Mouse (Mus musculus) heart, postnatal 0 days (tissue): ENCODE results near the gene Pik3r6.
A peak's percentile ranks its signal among the peaks of the same experiment; 100 is the strongest.

Experiments
- CTCF ChIP-seq: IDR thresholded peaks from 2 replicates; pipeline ENCODE4 v1.5.1; 2016; ENCODE audit warnings: antibody characterized with exemption, control low read depth, low read depth
- EP300 ChIP-seq: IDR thresholded peaks from 2 replicates; pipeline ENCODE4 v1.6.1; 2016; ENCODE audit warnings: antibody characterized with exemption, low read depth

- TF ChIP-seq EP300 (no peak), CTCF (peak; percentile 40)
These were observed 56.7 kb downstream of the Pik3r6 start for GRCm38 (mm10) chr11:68559546-68559945.
